ENCODE assay signal across 8 mouse cellular contexts in the genomic region with DNA sequence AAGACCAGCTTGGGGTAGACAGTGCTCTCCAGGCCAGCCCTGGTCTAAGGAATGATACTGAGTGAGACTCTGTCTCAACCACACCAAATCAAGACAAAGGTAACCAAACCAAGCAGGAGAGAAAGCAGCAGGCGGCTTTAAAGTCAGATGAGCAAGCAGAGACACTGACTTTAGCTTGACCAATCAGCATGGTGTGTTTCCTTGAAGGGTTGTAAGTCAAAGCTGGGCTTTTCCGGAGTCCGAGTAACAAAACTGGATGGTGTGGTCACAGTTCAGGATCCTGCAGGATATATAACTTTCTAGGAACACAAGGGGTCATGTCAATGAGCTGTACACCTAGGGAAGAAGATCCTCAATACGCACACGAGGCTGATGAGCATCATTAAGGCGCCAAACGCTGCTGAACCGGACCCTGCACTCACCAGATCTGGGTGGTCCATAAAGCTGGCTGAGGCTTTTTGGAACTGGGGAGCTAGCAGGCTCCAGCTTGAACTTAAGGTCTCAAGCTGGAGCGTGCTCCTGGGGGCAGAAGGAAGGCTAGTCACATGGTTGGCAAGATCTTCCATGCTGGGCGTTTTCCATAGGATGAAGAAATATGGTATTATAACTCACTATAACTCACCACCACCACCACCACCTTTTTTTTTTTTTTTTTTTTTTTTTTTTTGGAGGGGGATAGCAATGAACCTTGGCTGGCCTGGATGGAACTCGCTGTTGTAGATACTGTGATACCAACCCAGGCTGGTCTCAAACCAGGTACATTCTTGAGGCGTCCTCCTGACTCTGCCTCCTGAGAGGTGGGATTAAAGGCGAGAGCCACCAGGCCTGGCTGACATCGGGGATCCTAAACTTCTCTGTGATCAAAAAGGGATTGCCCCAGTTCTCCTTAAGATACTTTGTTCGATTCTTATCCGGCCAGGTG. TPM values are rescaled to one million over a fixed set of nuclear protein-coding genes. Genes with fewer than 3 reads are reported as not detected.
DNase-seq lines count a peak whose midpoint lies in the region; ATAC-seq and TF ChIP-seq lines count a peak whose summit lies in the region.

No protein-coding gene starts in this region.

- peak overlapping the region; percentile 45 for H3K4me2 ChIP-seq in intestine, embryonic 16.5 days (ENCODE audit: low read depth, low read length)
- peak overlapping the region; percentile 84 for H3K4me2 ChIP-seq in neural tube, embryonic 12.5 days (replicated peaks)

- H3K27me3 ChIP-seq in embryonic facial prominence, embryonic 10.5 days (replicated peaks; ENCODE audit: low read depth, poor library complexity, severe bottlenecking): 0 out of 2 replicates have a peak, but pooled peaks cover 7% of the 10 kb centered on the region
- H3K27me3 ChIP-seq in intestine, embryonic 16.5 days (replicated peaks; ENCODE audit: control insufficient read depth, insufficient read depth, low read length): no peaks in the 10 kb centered on the region
- H3K27me3 ChIP-seq in neural tube, embryonic 12.5 days (replicated peaks): no peaks in the 10 kb centered on the region

- H3K4me3 ChIP-seq in layer of hippocampus, adult 2 months: peak overlapping the region; percentile 66
- H3K4me3 ChIP-seq in embryonic facial prominence, embryonic 10.5 days: peak overlapping the region; percentile 94
- peak overlapping the region; percentile 99 for H3K4me3 ChIP-seq in intestine, embryonic 16.5 days (ENCODE audit: low read length)
- H3K4me3 ChIP-seq in neural tube, embryonic 12.5 days: peak overlapping the region; percentile 96; the same call in 1 of the 2 replicates

- TF ChIP-seq CTCF in layer of hippocampus, adult 2 months (conservative IDR thresholded peaks at IDR 0.05): no peak

- peaks cover 29% of the 10 kb centered on the region for H3K36me3 ChIP-seq in embryonic facial prominence, embryonic 10.5 days (replicated peaks)
- peaks cover 11% of the 10 kb centered on the region for H3K36me3 ChIP-seq in intestine, embryonic 16.5 days (ENCODE audit: control insufficient read depth, insufficient read depth, low read length)
- H3K36me3 ChIP-seq in neural tube, embryonic 12.5 days: peaks cover 17% of the 10 kb centered on the region

- DNase-seq in layer of hippocampus, adult 2 months (ENCODE audit: low spot score in 2 of 2): no peak
- no peak for DNase-seq in layer of hippocampus, adult 9-11 months
- no peak for DNase-seq in embryonic facial prominence, embryonic 10.5 days (ENCODE audit: low spot score)
- no peak for DNase-seq in embryo, embryonic 9.5 days (ENCODE audit: extremely low spot score)
- no peak for DNase-seq in kidney, adult 8-10 months
- DNase-seq in right cerebral cortex, adult 18-20 months: no peak

- no peaks in the 10 kb centered on the region for H3K9me3 ChIP-seq in embryonic facial prominence, embryonic 10.5 days
- H3K9me3 ChIP-seq in intestine, embryonic 16.5 days (ENCODE audit: control insufficient read depth, low read length): no peaks in the 10 kb centered on the region
- H3K9me3 ChIP-seq in neural tube, embryonic 12.5 days: no peaks in the 10 kb centered on the region

- WGBS in embryonic facial prominence, embryonic 10.5 days: 59% methylated on average over 16 of the region's 16 CpGs
- 52% methylated on average over 16 of the region's 16 CpGs for WGBS in intestine, embryonic 16.5 days
- WGBS in neural tube, embryonic 12.5 days: 55% methylated on average over 16 of the region's 16 CpGs

- peak overlapping the region; percentile 90 for H3K27ac ChIP-seq in layer of hippocampus, adult 2 months
- H3K27ac ChIP-seq in embryonic facial prominence, embryonic 10.5 days (replicated peaks): peak overlapping the region; percentile 97
- no peak overlapping the region for H3K27ac ChIP-seq in intestine, embryonic 16.5 days (ENCODE audit: low read length)
- H3K27ac ChIP-seq in neural tube, embryonic 12.5 days: no peak overlapping the region

- peaks cover 24% of the 10 kb centered on the region for H3K4me1 ChIP-seq in embryonic facial prominence, embryonic 10.5 days
- peaks cover 16% of the 10 kb centered on the region for H3K4me1 ChIP-seq in intestine, embryonic 16.5 days (ENCODE audit: control insufficient read depth, insufficient read depth, low read length)
- peaks cover 14% of the 10 kb centered on the region for H3K4me1 ChIP-seq in neural tube, embryonic 12.5 days

- peak; percentile 58 for ATAC-seq in intestine, embryonic 16.5 days
- no peak for ATAC-seq in neural tube, embryonic 12.5 days (ENCODE audit: low FRiP score, low read depth)

- peak overlapping the region; percentile 59 for H3K9ac ChIP-seq in intestine, embryonic 16.5 days (ENCODE audit: low read depth, low read length)
- H3K9ac ChIP-seq in neural tube, embryonic 12.5 days: no peak overlapping the region

RNA-seq across cellular contexts. Expression of a gene that starts 0.6 kb away (rescaled TPM):
- 100 to 1,000 TPM; 186 to 202 TPM for total RNA-seq in layer of hippocampus, adult 2 months (2021)
- polyA plus RNA-seq in embryonic facial prominence, embryonic 10.5 days (2016; fragmentation: Nextera tagmentation; extraction: Ambion mirVana): 360 and 367 TPM in 2 replicates
- 281 and 323 TPM in 2 replicates for polyA plus RNA-seq in intestine, embryonic 16.5 days (2015; fragmentation: Nextera tagmentation; extraction: Ambion mirVana)
- 255 and 274 TPM in 2 replicates for polyA plus RNA-seq in neural tube, embryonic 12.5 days (2016; fragmentation: Nextera tagmentation; extraction: Ambion mirVana)

RNA-seq across cellular contexts. Expression of a gene that starts 6.1 kb away (rescaled TPM):
- 1 to 10 TPM; 6.5 to 7.7 TPM for total RNA-seq in layer of hippocampus, adult 2 months (2021)
- 1.3 and 2.3 TPM in 2 replicates for polyA plus RNA-seq in embryonic facial prominence, embryonic 10.5 days (2016; fragmentation: Nextera tagmentation; extraction: Ambion mirVana)
- 1.5 and 1.8 TPM in 2 replicates for polyA plus RNA-seq in intestine, embryonic 16.5 days (2015; fragmentation: Nextera tagmentation; extraction: Ambion mirVana)
- polyA plus RNA-seq in neural tube, embryonic 12.5 days (2016; fragmentation: Nextera tagmentation; extraction: Ambion mirVana): 5.8 and 7.3 TPM in 2 replicates

RNA-seq across cellular contexts. Expression of a gene that starts 13.5 kb away (rescaled TPM):
- 100 to 1,000 TPM; 118 to 121 TPM for total RNA-seq in layer of hippocampus, adult 2 months (2021)
- 0.05 TPM in 2 replicates for polyA plus RNA-seq in embryonic facial prominence, embryonic 10.5 days (2016; fragmentation: Nextera tagmentation; extraction: Ambion mirVana)
- polyA plus RNA-seq in intestine, embryonic 16.5 days (2015; fragmentation: Nextera tagmentation; extraction: Ambion mirVana): 1.5 and 1.9 TPM in 2 replicates
- 6.1 and 7.8 TPM in 2 replicates for polyA plus RNA-seq in neural tube, embryonic 12.5 days (2016; fragmentation: Nextera tagmentation; extraction: Ambion mirVana)

RNA-seq across cellular contexts. Expression of a gene that starts 27.9 kb away (rescaled TPM):
- 10 to 100 TPM; 42.3 to 43.0 TPM for total RNA-seq in layer of hippocampus, adult 2 months (2021)
- polyA plus RNA-seq in embryonic facial prominence, embryonic 10.5 days (2016; fragmentation: Nextera tagmentation; extraction: Ambion mirVana): 29.5 and 30.2 TPM in 2 replicates
- polyA plus RNA-seq in intestine, embryonic 16.5 days (2015; fragmentation: Nextera tagmentation; extraction: Ambion mirVana): 13.7 and 15.4 TPM in 2 replicates
- 23.0 and 24.7 TPM in 2 replicates for polyA plus RNA-seq in neural tube, embryonic 12.5 days (2016; fragmentation: Nextera tagmentation; extraction: Ambion mirVana)

RNA-seq across cellular contexts. Expression of a gene that starts 33.4 kb away (rescaled TPM):
- not detected for total RNA-seq in layer of hippocampus, adult 2 months (2021)
- polyA plus RNA-seq in embryonic facial prominence, embryonic 10.5 days (2016; fragmentation: Nextera tagmentation; extraction: Ambion mirVana): 0.10 and 2.3 TPM in 2 replicates
- not detected in 2 replicates for polyA plus RNA-seq in intestine, embryonic 16.5 days (2015; fragmentation: Nextera tagmentation; extraction: Ambion mirVana)
- polyA plus RNA-seq in neural tube, embryonic 12.5 days (2016; fragmentation: Nextera tagmentation; extraction: Ambion mirVana): 0.58 and 1.1 TPM in 2 replicates

Comparison
In these comparisons a context has a peak if more than half of its experiments do, and no peak if none do; other contexts are left out.
1. H3K27ac ChIP-seq: peak in layer of hippocampus, adult 2 months (single experiment) and embryonic facial prominence, embryonic 10.5 days (single experiment); none in intestine, embryonic 16.5 days (single experiment) and neural tube, embryonic 12.5 days (single experiment).
2. Peak in every context shown above with its lines, with median percentiles within 50 percentile points of each other: H3K4me3 ChIP-seq.